Mouse (Mus musculus) induced T-regulatory cell, adult 2 months (primary cell): ENCODE data around the gene Vps36.

Experiments used
- DNase-seq: peaks from one replicate; pipeline ENCODE4 v3.0.0-alpha.2; 2012; ENCODE audit warnings: low read depth

Gene Vps36

DNA sequence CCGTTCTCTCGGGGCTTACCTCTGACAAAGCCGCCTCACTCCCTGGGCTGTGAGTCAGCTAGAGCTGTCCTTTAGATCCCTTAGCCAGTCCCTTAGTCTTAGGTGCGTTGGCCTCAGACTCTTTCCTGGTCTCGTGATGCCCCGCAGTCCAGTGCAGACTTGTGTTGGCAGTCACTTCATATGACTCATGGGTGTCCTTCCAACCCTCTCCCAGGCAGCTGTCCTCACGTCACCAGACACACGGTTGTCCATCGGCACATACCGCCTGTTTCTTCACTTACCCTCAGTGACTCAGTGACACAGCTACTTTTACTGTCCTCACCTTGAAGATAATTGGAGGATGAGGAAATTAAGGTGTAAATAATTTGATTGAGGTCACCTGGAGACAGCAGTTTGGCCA is 22.2 kb downstream of the Vps36 start:
- DNase-seq, result no peak

DNA sequence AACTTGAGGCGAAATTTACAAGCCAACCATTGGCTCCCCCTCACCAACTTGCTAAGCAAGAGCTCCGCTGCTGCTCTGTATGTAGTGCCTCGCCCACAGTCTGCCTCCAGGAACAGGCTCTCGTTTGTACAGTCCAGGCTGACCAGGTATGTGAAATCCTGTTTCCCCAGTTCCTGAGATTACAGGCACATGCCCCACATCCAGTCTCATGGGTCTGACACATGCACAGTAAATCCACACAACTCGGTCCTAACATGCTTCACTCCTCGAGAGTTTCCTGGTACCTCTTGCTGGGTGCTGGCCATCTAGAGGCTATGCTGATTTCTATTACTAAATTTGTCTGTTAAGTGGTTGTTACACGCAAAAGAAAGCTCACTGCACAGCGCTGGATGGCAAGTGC is 33.8 kb downstream of the Vps36 start:
- DNase-seq, result no peak

DNA sequence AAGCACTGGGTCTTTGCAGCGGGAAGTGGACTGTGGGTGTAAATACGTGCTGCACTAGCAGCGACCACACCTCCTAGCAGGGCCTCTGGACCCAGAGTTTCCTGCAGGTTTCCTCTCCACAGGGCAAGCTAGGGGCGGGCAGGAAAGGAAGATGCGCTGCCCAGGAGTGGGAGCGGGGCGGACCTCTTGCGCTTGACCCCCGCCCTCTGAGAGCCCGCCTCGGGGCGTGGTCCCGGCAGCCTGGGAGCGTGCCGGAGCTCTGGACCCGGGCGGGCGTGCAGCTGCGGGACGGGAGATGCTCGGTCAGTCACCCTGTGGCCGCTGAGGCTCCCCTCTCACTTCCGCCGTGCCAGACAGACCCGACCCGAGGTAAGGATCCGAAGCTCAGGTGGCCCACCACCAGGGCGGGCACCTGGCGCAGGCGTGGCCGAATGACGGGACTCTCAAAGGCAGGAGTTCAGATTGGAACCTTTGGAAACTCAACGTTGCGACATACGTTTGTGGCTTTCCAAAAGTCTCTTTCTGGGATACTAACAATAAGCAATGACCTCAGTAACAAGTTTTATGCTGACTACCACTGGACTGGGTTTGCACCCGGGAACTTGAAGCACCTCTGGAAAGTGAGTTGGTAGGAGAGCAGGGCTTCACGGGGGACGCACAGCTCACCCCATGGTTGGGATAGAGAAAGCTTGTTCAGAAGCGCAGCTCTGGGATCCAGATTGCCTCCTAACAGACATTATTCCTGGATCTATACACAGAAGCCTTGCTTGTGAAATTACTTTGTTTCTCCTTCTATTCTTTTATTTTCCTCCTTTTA is 34.7 kb downstream of the Vps36 start, which contains the start of gene Thsd1:
Gene Thsd1, plus strand, starts transcription at position 253 of the 817 bp plus-strand sequence.
- peak; percentile 43 for DNase-seq

DNA sequence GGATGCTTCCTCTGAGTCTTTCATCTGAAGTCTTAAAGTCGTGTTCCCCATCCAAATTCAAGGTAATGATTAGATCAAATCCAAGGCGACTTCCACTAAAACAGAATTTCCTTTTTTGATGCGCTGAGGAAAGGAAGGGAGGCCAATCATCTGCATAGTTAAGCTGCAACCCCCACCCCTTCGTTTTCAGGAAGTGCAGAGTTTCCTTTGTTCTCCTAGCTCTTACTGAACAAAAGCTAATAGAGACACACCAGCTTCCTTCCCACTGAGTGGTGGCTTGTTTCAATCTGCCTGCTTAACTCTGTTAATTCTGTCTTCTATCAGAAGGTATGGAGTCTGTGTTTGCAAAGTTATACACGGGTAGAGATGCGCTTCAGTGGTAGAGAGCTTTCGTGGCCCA is 36.0 kb downstream of the Vps36 start:
- no peak for DNase-seq

DNA sequence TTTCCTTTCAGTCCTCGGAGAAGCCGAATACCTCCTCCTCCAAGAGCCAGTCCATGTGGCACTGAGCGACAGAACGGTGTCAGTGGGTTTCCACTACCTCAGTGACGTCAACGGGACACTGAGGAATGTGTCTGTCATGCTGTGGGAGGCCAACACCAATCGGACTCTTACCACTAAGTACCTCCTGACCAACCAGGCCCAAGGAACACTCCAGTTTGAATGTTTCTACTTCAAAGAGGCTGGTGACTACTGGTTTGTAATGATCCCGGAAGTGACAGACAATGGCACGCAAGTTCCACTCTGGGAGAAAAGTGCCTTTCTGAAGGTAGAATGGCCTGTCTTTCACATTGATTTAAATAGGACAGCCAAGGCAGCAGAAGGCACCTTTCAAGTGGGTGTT is 50.4 kb downstream of the Vps36 start:
- no peak for DNase-seq

DNA sequence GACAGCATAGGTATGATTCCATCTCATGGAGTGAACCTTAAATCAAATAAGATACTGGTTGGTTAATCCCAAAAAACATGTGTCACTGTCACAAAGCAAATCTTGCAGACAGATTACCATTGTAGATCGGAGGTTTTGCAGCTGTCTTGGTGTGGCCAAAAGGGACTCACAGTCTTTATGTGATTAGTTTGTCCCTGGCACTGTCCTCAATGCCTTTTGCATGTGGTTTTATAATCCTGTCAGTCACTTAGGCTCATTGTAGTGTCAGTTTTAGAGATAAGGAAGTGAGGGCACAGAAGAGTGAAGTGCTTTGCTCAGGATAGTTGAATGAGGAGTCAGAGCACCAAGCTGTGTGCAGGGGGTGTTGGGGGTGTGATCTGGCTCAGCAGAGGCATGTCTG is 53.1 kb downstream of the Vps36 start:
- no peak for DNase-seq

DNA sequence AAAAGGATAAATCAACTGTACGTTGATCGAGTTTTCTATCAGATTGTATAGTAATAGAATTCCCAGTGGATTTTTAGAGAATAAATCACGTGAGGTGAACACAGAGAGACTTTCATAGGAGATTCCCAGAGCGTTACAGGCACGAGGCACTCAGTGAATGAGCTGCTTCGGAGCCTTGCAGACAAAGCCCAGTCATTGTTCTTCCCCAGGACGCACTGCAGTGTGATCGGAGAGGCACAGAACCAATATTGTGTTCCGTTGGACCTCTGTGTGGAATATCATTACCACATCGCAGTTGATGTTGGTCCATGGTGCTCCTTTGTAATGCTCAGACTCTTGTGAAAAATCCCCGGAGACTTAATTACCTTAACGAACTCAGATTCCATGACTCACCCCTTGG is 55.3 kb downstream of the Vps36 start:
- no peak for DNase-seq

DNA sequence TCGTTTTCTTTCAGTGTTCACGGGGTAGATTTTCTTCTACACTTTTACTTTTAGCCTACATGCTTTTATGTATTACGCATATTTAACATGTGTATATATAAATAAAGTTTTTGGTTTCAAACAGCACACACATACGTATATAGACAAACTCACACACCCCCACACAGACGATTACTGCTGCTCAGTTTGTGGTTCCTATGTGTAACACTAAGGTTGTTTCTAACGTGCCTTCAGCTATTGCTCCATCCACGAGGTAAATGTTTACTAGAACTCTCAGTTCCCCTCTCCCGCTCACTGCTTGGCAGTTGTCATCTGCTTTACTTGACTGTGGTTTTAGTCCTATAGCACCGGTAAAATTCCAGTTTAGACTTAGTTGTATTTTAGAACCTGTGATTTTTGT is 56.5 kb downstream of the Vps36 start:
- DNase-seq, result no peak

DNA sequence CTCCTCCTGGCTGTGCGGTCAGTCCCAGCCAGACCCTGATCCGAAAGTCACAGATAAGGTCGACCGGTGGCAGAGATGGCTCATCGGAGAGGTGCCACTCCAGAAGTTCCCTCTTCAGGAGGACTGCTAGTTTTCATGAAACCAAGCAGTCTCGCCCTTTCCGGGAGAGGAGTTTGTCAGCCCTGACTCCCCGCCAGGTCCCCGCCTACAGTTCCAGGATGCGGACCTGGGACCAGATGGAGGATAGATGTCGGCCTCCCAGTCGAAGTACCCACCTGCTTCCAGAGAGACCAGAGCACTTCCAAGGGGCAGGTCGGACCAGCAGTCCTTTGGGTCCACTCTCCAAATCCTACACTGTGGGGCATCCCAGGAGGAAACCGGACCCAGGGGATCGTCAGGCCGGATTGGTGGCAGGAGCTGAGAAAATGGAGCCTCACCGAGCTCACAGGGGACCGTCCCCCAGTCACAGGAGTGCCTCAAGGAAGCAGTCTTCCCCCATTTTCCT is 66.4 kb downstream of the Vps36 start:
- no peak for DNase-seq

DNA sequence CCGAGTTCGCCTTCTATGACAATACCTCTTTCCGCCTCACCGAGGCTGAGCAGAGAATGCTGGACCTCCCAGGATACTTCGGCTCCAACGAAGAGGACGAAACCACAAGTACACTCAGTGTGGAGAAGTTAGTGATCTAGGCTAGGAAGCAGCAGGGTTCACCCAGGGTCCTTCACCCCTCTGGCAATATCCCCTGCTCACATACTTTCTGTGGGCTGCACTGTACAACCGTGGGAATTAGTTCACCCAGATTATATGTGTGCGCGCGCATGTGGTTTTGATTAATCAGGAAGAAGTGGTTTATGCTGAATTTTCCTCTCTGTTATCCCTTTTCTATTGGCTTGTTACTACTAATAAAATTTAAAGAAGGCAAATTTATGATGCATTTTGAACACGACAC is 66.9 kb downstream of the Vps36 start:
- DNase-seq, result no peak

DNA sequence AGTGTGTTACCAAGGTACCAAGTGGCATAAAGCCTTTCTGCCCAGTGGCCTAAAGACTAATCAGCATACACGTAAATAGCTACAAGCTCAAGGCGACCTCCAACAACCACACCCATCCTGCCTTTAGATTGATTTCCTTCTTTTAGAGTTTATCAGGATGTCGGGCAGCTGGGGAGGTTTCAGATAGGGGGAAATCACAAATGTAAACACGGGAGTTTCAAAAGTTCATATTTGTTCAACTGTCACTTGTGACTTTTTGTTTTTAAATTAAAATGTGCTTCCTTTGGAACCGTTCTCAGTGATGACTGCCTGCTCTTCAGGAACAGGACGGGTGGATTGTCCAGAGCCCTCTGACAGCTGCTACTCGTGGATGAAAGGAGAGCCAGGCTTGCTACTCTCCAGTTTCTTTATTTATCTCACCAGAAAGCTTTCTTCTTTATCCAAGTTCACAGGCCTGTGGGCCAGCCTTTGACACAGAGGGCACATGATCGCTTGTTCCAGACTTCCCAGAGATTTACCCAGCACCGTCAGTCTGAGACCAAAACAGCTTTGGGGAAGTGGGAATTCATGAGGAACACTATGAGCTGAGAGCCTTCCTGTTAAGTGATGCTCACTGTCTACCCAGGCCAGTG is 67.6 kb downstream of the Vps36 start:
- no peak for DNase-seq

DNA sequence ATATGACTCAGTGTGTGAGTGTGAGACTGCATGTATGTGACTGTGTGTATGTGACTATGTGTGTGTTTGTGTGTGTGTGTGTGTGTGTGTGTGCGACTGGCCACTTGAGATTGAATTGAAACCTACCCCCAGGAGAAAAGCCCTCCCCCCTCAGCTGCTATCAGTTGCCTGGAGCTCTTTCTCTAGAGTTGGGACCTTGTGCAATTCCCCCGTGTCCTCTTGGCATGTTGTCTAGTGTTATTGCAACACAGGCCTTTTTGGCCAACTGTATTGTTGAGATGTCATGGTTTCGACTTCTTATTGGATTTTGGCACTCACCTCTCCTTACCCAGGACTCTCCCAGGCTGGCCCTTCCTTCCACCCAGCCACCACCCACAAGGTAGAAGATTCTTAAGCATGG is 69.7 kb downstream of the Vps36 start:
- DNase-seq, result no peak

DNA sequence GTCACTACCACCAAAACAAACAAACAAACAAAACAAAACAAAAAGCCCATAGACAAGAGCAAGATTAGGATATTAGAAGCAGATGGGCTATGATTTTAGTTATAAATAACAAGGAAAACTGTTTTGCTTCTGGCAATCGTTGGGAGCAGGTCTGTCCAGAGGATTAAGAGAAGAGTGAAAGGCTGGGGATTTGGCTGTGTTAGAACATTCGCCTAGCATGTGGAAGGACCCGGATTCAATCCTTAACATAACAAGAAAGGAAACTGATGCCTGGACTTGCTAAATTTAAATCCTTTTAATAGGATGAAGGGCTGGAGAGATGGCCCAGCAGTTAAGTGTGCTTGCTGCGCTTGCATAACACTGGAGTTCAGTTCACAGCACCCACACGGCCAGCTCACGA is 71.7 kb downstream of the Vps36 start:
- no peak for DNase-seq

DNA sequence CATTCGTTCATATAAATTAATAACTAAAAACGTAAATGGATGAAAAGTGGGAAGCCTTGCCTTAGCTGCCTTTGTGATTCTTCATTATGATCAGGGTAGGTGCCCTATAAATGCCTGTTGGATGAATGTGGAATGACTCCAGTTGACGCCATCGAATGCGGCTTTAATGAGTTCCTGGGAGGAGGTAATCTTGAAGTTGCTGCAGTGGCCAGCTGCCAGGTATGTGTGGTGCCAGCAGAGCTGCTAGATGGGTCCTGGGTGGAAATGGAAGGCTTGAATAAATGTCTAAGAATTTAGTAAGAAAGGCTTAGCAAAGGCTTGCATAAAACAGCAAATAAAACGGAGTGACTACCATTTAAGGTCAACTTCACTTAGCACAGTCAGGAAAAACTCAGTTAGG is 72.2 kb downstream of the Vps36 start:
- DNase-seq, result no peak

DNA sequence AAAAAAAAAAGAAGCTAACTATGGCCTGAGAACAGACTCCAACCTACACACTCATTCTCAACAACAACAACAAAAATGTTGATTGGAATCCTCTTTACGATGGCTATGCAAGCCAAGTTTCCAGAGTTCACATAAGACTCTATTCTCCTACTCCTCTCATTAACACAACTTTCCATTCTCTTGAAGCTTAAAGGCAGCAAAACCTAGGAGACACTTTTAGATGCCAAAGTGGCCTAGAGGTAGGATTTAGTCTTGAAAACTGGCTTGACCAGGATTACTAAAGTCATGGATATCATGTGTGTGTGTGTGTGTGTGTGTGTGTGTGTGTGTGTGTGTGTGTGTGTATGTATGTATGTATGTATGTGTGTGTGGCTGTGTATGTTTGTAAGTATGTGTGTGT is 72.6 kb downstream of the Vps36 start:
- DNase-seq, result no peak

DNA sequence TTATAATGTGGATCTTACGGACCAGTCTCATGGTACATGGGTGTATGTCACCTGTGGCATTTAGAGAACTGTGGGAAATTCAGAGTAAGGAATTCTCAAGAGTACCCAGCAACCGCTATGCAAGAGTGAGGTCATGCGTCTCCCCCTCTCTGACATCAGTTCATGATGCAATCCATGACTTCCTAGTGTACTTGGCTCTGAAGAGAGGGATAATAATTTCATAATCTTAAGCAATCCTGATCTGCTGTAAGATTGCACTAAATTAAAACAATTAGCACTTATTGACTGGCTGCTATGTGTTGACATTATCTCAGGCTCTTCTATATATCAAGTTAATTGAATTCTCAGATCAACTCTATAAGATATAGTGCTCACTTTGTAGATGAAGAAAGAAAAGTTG is 74.2 kb downstream of the Vps36 start:
- no peak for DNase-seq
